Mouse (Mus musculus) intestine, embryonic 14.5 days (tissue): Measurements from ENCODE around the gene Kpna1. TPM values are rescaled to one million over a fixed set of nuclear protein-coding genes. Genes with fewer than 3 reads are reported as not detected.
"Not testable (repeated sequence)": the region's sequence is repeated elsewhere in the genome, so short reads cannot be mapped to it uniquely, and the experiment has no call there.

ENCODE experiments used
- ATAC-seq: fragments of 200-750 bp; cut with Nextera tagmentation; replicated peaks from 2 replicates; pipeline ENCODE4 v1.8.0; 2017; ENCODE audit warnings: low read depth, moderate number of reproducible peaks, moderate TSS enrichment, moderate library complexity; ENCODE audit not compliant: low FRiP score, low TSS enrichment
- DNase-seq: peaks from one replicate; pipeline ENCODE4 v3.0.0-alpha.2; 2018; ENCODE audit warnings: low spot score
- H3K27ac ChIP-seq: fragments of 300-500 bp; sonication (generic); 2 replicates; pipeline ENCODE4 v1.5.1; 2014; ENCODE audit warnings: low read depth, mild to moderate bottlenecking, control low read depth
- H3K27me3 ChIP-seq: fragments of 300-500 bp; sonication (generic); replicated peaks from 2 replicates; pipeline ENCODE4 v1.6.1; 2014; ENCODE audit warnings: low read length, control low read depth; ENCODE audit not compliant: control insufficient read depth, insufficient read depth
- H3K36me3 ChIP-seq: fragments of 300-500 bp; sonication (generic); 2 replicates; pipeline ENCODE4 v1.6.1; 2014; ENCODE audit warnings: low read length, control low read depth; ENCODE audit not compliant: control insufficient read depth, insufficient read depth
- H3K4me1 ChIP-seq: fragments of 300-500 bp; sonication (generic); replicated peaks from 2 replicates; pipeline ENCODE4 v1.6.1; 2014; ENCODE audit warnings: low read length, control low read depth, mixed read lengths; ENCODE audit not compliant: control insufficient read depth, insufficient read depth
- H3K4me2 ChIP-seq: fragments of 300-500 bp; sonication (generic); 2 replicates; pipeline ENCODE4 v1.6.1; 2014; ENCODE audit warnings: low read length
- H3K4me3 ChIP-seq: fragments of 300-500 bp; sonication (generic); 2 replicates; pipeline ENCODE4 v1.5.1; 2014; ENCODE audit warnings: low read depth, low read length, control low read depth, mixed read lengths
- H3K9ac ChIP-seq: fragments of 300-500 bp; sonication (generic); 2 replicates; pipeline ENCODE4 v1.6.1; 2014; ENCODE audit warnings: mild to moderate bottlenecking, low read length
- H3K9me3 ChIP-seq: fragments of 300-500 bp; sonication (generic); 2 replicates; pipeline ENCODE4 v1.6.1; 2016; ENCODE audit warnings: low read length, control low read depth; ENCODE audit not compliant: control insufficient read depth
- WGBS: fragments of 180-500 bp; shearing (Covaris S2); extraction: QIAGEN DNeasy Blood & Tissue Kit; methylation state at CpG from one replicate; pipeline ENCODE4 v1.1.7; 2014; 5-methylcytosine and 5-hydroxymethylcytosine counted together
- polyA plus RNA-seq: library from polyadenylated mRNA; unstranded; fragments of >200 nt; fragmentation: Nextera tagmentation; extraction: Ambion mirVana; gene quantifications from 2 replicates; pipeline ENCODE4 v1.2.1, GENCODE M21; 2014

The Kpna1 gene
- polyA plus RNA-seq, 1 experiment from 2014 or later, result 44.4 TPM

DNA sequence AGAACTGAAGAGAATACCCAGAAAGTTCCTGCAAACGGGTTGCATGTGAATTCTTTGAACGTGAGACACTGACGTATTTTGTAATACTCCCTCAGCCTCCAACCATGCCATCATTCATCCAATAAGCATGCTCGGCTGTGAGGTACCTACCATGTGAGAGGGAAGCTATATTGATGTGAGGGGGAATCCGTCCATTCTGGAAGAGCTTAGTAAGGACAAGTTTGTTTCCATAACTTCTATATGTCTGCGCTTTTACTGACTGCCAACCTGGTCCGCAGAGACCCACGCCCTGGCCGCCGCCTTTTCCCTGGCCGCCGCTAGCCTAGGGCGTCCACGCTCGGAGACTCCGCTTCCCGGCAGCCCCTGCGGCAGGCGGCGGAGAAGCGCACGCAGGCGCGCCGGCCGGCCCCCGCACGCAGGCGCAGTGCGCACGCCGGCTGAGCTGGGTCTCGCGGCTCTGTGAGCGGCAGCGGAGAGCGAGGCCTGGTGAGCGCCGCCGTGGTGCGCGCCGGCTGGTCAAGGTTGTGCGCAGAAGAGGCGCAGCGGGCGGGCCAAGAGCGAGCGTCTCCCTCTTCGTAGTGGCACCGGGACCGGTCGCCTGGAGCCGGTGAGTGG, 4.5 kb downstream of the Kpna1 start:
- ATAC-seq (peak; percentile 92), DNase-seq (peak; percentile 94)
- H3K9ac ChIP-seq, result peak overlapping the region; percentile 87
- WGBS, result 0% methylated on average over 54 of the region's 54 CpGs
- peak overlapping the region; percentile 77 for H3K4me3 ChIP-seq
- H3K36me3 ChIP-seq, result no peaks in the 10 kb centered on the region
- no peaks in the 10 kb centered on the region for H3K27me3 ChIP-seq
- H3K27ac ChIP-seq, result peak overlapping the region; percentile 99
- peaks cover 3% of the 10 kb centered on the region; the same call in 1 of the 2 replicates for H3K4me1 ChIP-seq
- H3K9me3 ChIP-seq, result no peaks in the 10 kb centered on the region
- peak overlapping the region; percentile 84 for H3K4me2 ChIP-seq

DNA sequence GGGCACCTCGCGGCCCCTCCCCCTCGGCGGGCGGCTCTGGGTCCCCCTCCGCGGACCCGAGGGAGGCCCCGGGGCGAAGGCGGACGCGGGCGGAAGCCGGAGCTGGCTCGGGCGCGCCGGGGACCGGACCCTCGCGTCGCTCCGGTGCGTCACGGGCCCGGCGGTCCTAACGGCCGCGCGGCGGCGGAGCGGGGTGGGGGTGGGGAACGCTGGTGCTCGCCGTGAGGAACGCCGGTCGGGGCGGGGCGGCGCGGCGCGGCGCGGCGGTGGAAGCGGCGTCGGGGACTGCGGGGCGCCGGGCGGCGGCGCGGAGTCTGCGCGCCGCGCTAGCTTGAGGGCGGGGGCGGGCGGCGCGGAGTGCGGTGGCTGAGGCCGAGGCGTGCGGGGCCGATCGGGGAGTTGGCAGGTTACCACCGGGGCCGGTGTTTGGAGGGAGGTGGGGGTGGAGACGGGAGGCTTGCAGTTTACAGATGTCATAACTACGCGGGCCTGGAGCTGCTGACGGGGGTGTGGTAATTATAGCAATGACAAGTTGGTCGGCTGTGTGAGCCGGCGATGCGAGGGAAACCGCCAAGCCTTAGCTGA, 5.1 kb downstream of the Kpna1 start:
- no peaks in the 10 kb centered on the region for H3K9me3 ChIP-seq
- H3K27ac ChIP-seq, result peak overlapping the region; percentile 99

DNA sequence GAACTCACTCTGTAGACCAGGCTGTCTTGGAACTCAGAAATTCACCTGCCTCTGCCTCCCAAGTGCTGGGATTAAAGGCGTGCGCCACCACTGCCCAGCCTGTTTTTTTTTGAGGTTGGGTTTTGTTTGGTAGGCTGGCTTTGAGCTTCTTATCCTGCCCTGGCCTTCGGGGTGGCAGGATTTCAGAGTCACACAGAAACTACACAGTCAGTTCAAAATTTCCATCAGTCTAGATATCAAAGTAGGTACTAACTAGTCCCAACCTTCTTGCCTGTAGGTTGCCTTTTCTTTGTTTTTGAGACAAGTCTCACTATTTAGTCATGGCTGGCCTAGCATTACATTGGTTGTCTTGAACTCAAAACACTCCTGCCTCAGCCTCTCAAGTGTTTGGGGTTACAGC, 5.9 kb downstream of the Kpna1 start:
- H3K9me3 ChIP-seq, result no peaks in the 10 kb centered on the region
- H3K4me1 ChIP-seq, result peaks cover 3% of the 10 kb centered on the region; the same call in 1 of the 2 replicates
- no peaks in the 10 kb centered on the region for H3K27me3 ChIP-seq
- no peak for ATAC-seq
- no peak overlapping the region for H3K9ac ChIP-seq
- DNase-seq, result no peak
- H3K36me3 ChIP-seq, result no peaks in the 10 kb centered on the region
- peak overlapping the region; percentile 77; the same call in 1 of the 2 replicates for H3K4me3 ChIP-seq
- no peak overlapping the region for H3K27ac ChIP-seq
- WGBS, result 66% methylated on average over 3 of the region's 3 CpGs
- peak overlapping the region; percentile 84 for H3K4me2 ChIP-seq

More for the DNA sequence above, 5.1 kb downstream of the Kpna1 start:
- H3K36me3 ChIP-seq, result no peaks in the 10 kb centered on the region
- H3K4me2 ChIP-seq, result peak overlapping the region; percentile 84
- peaks cover 3% of the 10 kb centered on the region; the same call in 1 of the 2 replicates for H3K4me1 ChIP-seq
- peak overlapping the region; percentile 87 for H3K9ac ChIP-seq
- H3K4me3 ChIP-seq, result peak overlapping the region; percentile 77
- H3K27me3 ChIP-seq, result no peaks in the 10 kb centered on the region
- peak; percentile 64 for ATAC-seq
- no peak for DNase-seq
- WGBS, result 0% methylated on average over 67 of the region's 86 CpGs

DNA sequence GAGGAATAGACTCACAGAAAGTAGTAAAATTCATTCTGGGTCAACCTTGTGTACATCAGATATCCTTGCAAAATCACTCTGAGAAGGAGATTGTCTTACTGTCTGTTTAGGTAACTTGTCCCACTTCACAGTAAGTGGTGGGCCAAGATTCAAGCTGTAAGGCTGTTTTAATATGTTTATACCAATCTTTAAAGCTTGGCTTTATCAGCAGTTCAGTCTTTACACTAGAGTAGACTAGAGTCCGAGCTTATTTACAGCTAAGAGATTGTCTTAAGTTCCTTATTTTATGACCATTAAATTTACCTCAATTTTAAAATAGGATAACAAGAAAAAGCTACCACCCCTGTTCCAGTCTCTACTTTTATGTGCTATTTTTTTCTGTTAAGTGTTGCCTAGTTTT, 9.4 kb downstream of the Kpna1 start:
- no peak for ATAC-seq
- Histone ChIP-seq H3K9me3 (no peaks in the 10 kb centered on the region), H3K4me1 (peaks cover 3% of the 10 kb centered on the region; the same call in 1 of the 2 replicates), H3K27ac (no peak overlapping the region), H3K4me2 (no peak overlapping the region), H3K4me3 (no peak overlapping the region), H3K27me3 (no peaks in the 10 kb centered on the region), H3K9ac (no peak overlapping the region), H3K36me3 (no peaks in the 10 kb centered on the region)
- 59% methylated on average over 1 of the region's 1 CpGs for WGBS
- DNase-seq, result no peak

DNA sequence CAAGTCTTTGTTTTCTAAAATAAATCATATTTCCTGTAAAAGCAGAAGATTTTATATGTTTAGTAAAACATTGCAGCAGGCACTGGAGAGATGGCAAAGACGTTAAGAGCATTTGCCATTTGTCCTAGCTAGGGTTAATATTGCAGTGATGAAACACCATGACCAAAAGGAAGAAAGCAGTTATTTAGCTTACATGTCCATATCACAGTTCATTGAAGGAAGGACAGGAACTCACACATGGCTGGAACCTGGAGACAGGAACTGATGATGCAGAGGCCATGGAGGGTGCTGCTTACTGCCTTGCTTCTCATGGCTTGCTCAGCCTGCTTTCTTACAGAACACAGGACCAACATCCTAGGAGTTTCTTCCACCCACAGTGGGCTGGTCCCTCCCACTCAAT, 13.8 kb downstream of the Kpna1 start:
- Histone ChIP-seq H3K9me3 (no peaks in the 10 kb centered on the region), H3K27ac (no peak overlapping the region), H3K36me3 (no peaks in the 10 kb centered on the region), H3K27me3 (no peaks in the 10 kb centered on the region), H3K4me2 (no peak overlapping the region), H3K9ac (no peak overlapping the region), H3K4me1 (no peaks in the 10 kb centered on the region; the same call in 1 of the 2 replicates), H3K4me3 (no peak overlapping the region)
- 50% methylated on average over 1 of the region's 1 CpGs for WGBS
- ATAC-seq, result no peak
- DNase-seq, result no peak

DNA sequence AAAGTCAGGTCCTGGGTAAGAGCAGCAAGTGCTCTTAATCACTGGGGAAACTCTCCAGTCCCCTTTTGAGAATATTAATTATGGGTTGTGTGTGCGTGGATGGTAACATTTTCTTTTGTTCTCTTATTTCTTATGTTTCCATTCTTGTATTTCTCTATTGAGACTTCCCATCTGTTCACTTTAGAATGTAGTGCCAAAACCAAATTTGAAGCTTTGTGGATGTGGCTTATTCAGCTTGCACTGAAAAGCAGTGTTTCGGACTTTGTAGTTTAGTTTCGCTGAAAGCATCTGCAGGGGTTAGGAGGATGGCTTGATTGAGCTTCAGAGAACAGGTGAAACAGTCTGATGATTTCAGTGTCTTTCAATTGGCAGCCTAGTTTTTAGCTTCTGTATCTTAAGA, 14.8 kb downstream of the Kpna1 start:
- Histone ChIP-seq H3K9ac (no peak overlapping the region), H3K27me3 (no peaks in the 10 kb centered on the region), H3K4me1 (no peaks in the 10 kb centered on the region; the same call in 1 of the 2 replicates), H3K36me3 (no peaks in the 10 kb centered on the region), H3K9me3 (no peaks in the 10 kb centered on the region), H3K4me2 (no peak overlapping the region), H3K4me3 (no peak overlapping the region), H3K27ac (no peak overlapping the region)
- ATAC-seq, result no peak
- DNase-seq, result no peak
- whole genome bisulfite sequencing, result 82% methylated on average over 3 of the region's 3 CpGs

DNA sequence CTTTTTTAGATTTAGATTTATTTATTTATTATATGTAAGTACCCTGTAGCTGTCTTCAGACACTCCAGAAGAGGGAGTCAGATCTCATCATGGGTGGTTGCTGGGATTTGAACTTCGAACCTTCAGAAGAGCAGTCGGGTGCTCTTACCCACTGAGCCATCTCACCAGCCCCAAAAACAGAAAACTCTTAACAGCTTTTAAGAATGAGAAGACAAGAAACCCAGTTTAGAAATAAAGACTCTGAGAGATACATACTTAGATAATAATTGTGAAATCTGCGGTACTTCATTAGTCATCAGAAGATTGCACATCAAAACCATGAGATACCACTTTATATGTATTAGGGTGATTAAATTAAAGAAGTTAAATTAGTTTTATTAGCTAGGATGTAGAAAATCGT, 20.3 kb downstream of the Kpna1 start:
- H3K4me3 ChIP-seq, H3K27ac ChIP-seq, H3K27me3 ChIP-seq, H3K9ac ChIP-seq, H3K9me3 ChIP-seq, DNase-seq, H3K4me1 ChIP-seq, ATAC-seq, H3K4me2 ChIP-seq: not testable (repeated sequence)
- H3K36me3 ChIP-seq, result peaks cover 18% of the 10 kb centered on the region
- 95% methylated on average over 4 of the region's 4 CpGs for WGBS

DNA sequence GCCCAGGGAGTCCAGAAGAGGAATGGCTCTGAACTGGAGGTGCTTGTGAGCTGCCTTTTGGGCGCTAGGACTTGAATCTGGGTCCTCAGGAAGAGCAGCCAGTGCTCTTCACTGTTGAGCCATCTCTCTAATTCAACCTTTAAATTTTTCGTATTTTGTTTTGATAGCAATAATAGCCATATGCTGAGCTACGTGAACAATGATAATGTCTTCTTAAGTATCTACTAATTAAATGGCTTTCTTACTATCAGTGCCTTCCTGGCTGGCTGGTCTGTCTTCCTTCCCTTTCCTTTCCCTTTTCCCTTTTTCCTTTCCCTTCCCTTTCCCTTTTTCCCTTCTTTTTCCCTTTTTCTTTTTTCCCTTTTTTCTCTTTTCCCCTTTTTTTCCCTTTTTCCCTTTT, 29.8 kb downstream of the Kpna1 start:
- H3K9ac ChIP-seq, result no peak overlapping the region
- H3K36me3 ChIP-seq, result peaks cover 26% of the 10 kb centered on the region; the same call in 1 of the 2 replicates
- H3K27ac ChIP-seq, result no peak overlapping the region
- no peaks in the 10 kb centered on the region for H3K27me3 ChIP-seq
- 94% methylated on average over 3 of the region's 3 CpGs for WGBS
- DNase-seq (no peak), ATAC-seq (no peak)
- H3K4me3 ChIP-seq, result no peak overlapping the region
- H3K4me1 ChIP-seq, result no peaks in the 10 kb centered on the region
- H3K4me2 ChIP-seq, result no peak overlapping the region
- no peaks in the 10 kb centered on the region for H3K9me3 ChIP-seq

DNA sequence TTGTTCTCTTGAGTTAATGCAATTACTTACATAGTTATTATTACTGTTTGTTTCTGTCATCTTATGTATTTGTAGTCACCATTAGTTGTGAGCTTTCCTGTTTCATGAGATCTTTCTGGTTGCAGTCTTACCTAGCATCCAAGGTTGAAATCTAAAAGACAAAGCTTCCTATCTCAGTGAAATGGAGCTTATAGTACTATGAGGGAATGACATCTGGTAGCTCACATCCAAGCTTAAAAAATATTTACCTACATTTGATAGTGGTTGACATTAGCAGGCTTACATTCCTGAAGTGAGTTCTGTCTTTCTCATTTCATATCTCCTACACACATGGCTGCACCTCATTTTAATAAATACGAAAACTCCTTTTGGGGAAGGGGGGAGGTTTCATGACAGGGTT, 37.8 kb downstream of the Kpna1 start:
- H3K9me3 ChIP-seq, result no peaks in the 10 kb centered on the region
- H3K4me3 ChIP-seq, result no peak overlapping the region
- 95% methylated on average over 1 of the region's 1 CpGs for WGBS
- ATAC-seq, result no peak
- no peak for DNase-seq
- H3K9ac ChIP-seq, result no peak overlapping the region
- H3K4me2 ChIP-seq, result no peak overlapping the region
- no peaks in the 10 kb centered on the region for H3K4me1 ChIP-seq
- no peak overlapping the region for H3K27ac ChIP-seq
- H3K27me3 ChIP-seq, result no peaks in the 10 kb centered on the region
- peaks cover 49% of the 10 kb centered on the region for H3K36me3 ChIP-seq
